8 mouse cellular contexts compared by ENCODE assay signal in the genomic region with DNA sequence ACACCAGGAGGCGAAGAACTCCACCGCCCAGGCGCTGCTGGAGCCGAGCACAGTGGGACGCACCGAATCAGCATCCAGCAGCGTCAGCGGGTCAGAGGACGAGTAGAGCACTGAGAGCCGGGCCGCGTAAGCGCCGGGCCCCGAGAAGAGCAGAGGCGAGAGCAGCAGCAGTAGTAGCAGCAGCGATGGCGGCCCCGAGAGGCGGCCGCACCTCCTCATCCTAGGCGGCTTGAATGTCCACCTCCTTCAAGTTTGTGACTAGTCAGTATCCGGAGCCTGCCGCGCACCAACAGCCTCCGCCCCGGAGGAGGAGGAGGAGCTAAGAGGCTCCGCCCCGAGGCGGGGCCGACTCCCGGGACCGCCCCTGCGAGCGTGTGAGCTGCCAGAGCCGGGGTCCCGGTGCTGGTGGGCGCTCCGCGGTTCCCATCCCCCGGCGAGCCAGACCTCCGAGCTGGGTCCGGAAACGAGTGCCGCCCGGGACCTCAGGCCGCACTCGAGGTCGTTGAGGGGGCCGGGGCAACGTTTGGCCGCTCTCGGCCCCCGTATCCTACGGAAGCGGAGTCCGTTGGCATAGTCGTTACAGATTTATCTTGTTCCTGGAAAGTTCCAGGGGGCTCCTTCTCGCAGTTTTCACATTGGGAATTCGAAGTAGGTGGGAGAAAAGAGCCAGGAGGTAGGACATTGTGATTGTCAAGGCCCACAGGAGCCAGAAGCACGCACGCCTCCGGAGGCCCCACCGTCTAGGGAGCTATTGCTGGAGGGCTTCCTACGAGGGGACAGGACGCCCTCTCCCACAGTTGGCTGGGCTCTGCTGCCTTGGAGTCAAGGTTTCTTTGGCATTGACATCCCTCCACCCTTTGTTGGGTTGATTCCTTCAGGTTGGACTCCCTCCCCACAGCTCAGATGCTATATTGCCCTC. TPM values are rescaled to one million over a fixed set of nuclear protein-coding genes. Genes with fewer than 3 reads are reported as not detected.
DNase-seq lines count a peak whose midpoint lies in the region; ATAC-seq and TF ChIP-seq lines count a peak whose summit lies in the region.

TSS of gene Qsox1 (minus strand) at position 309 of the 919 bp plus-strand sequence.

- H3K4me3 ChIP-seq in bone marrow macrophage, adult 2 months (ENCODE audit: insufficient read depth, low read length): peak within 1 kb of the TSS; percentile 86
- H3K4me3 ChIP-seq in embryonic fibroblast, embryonic 13.5 days (ENCODE audit: insufficient read depth, low read length): peak within 1 kb of the TSS; percentile 97
- H3K4me3 ChIP-seq in heart, embryonic 10.5 days: peak within 1 kb of the TSS; percentile 74
- H3K4me3 ChIP-seq in kidney, embryonic 15.5 days (replicated peaks): peak within 1 kb of the TSS; percentile 61

- TF ChIP-seq POLR2A in bone marrow macrophage, adult 2 months (IDR thresholded peaks at IDR 0.05; ENCODE audit: borderline replicate concordance, low read depth, low read length): no peak
- peak; percentile 94 for TF ChIP-seq POLR2A in embryonic fibroblast, embryonic 13.5 days (IDR thresholded peaks at IDR 0.05; ENCODE audit: low read depth, low read length)

- no peak within 1 kb of the TSS for H3K27ac ChIP-seq in bone marrow macrophage, adult 2 months (ENCODE audit: insufficient read depth, low read depth, low read length)
- peak within 1 kb of the TSS; percentile 55 for H3K27ac ChIP-seq in embryonic fibroblast, embryonic 13.5 days (ENCODE audit: insufficient read depth, low read length)
- H3K27ac ChIP-seq in heart, embryonic 10.5 days: peak within 1 kb of the TSS; percentile 84
- H3K27ac ChIP-seq in kidney, embryonic 15.5 days: peak within 1 kb of the TSS; percentile 46; the same call in 1 of the 2 replicates

- peaks cover 20% of the 10 kb centered on the region for H3K4me1 ChIP-seq in bone marrow macrophage, adult 2 months (ENCODE audit: control insufficient read depth, insufficient read depth, low read length)
- 0 out of 2 replicates have a peak, but pooled peaks cover 3% of the 10 kb centered on the region for H3K4me1 ChIP-seq in embryonic fibroblast, embryonic 13.5 days (ENCODE audit: control insufficient read depth, insufficient read depth, low read length)
- H3K4me1 ChIP-seq in heart, embryonic 10.5 days: peaks cover 33% of the 10 kb centered on the region
- H3K4me1 ChIP-seq in kidney, embryonic 15.5 days: peaks cover 21% of the 10 kb centered on the region

- no peak for TF ChIP-seq CTCF in bone marrow macrophage, adult 2 months (IDR thresholded peaks at IDR 0.05; ENCODE audit: low read depth, low read length)
- no peak for TF ChIP-seq CTCF in embryonic fibroblast, embryonic 13.5 days (IDR thresholded peaks at IDR 0.05; ENCODE audit: borderline replicate concordance, insufficient read depth, low read length)

- no peaks in the 10 kb centered on the region for H3K36me3 ChIP-seq in heart, embryonic 10.5 days
- H3K36me3 ChIP-seq in kidney, embryonic 15.5 days: 0 out of 2 replicates have a peak, but pooled peaks cover 2% of the 10 kb centered on the region

- DNase-seq in A20 (ENCODE audit: low read depth, low spot score) (peak; percentile 91), liver (peak; percentile 94)
- peak; percentile 94 for DNase-seq in heart, embryonic 10.5 days (ENCODE audit: low spot score)
- peak; percentile 88 to 93 for DNase-seq in spleen, postnatal 4 days (ENCODE audit: low spot score in 2 of 2)

- H3K9ac ChIP-seq in kidney, embryonic 15.5 days: peak within 1 kb of the TSS; percentile 45

- no peaks in the 10 kb centered on the region for H3K9me3 ChIP-seq in heart, embryonic 10.5 days
- H3K9me3 ChIP-seq in kidney, embryonic 15.5 days (replicated peaks): no peaks in the 10 kb centered on the region

- peak within 1 kb of the TSS; percentile 70 for H3K4me2 ChIP-seq in kidney, embryonic 15.5 days

- peak; percentile 96 for ATAC-seq in kidney, embryonic 15.5 days (replicated peaks; ENCODE audit: low FRiP score)
- ATAC-seq in monocyte, adult 5-6 weeks (replicated peaks; ENCODE audit: insufficient number of reproducible peaks, low FRiP score, low TSS enrichment, poor library complexity, severe bottlenecking): peak; percentile 86

- under 1% methylated on average over 67 of the region's 67 CpGs for WGBS in heart, embryonic 10.5 days
- under 1% methylated on average over 67 of the region's 67 CpGs for WGBS in kidney, embryonic 15.5 days

- H3K27me3 ChIP-seq in heart, embryonic 10.5 days (ENCODE audit: insufficient read depth, poor library complexity, severe bottlenecking): 0 out of 2 replicates have a peak, but pooled peaks cover 6% of the 10 kb centered on the region
- no peaks in the 10 kb centered on the region for H3K27me3 ChIP-seq in kidney, embryonic 15.5 days

RNA-seq across cellular contexts. Expression of gene Qsox1, which starts in this region (rescaled TPM):
- 15.7 and 20.0 TPM in 2 replicates for polyA plus RNA-seq in bone marrow macrophage, adult 2 months (2012; ENCODE audit: insufficient read depth, insufficient read length, missing spikeins)
- 208 and 309 TPM in 2 replicates for polyA plus RNA-seq in embryonic fibroblast, embryonic 13.5 days (2011; ENCODE audit: insufficient read length, low read depth, missing spikeins)
- 18.6 and 21.8 TPM in 2 replicates for polyA plus RNA-seq in heart, embryonic 10.5 days (2016; fragmentation: Nextera tagmentation; extraction: Ambion mirVana)
- 28.2 and 29.4 TPM in 2 replicates for polyA plus RNA-seq in kidney, embryonic 15.5 days (2015; fragmentation: Nextera tagmentation; extraction: Ambion mirVana)
- total RNA-seq in monocyte, adult 5-6 weeks (2017): 8.1 to 16.3 TPM (median 14.8 TPM) in 3 replicates
